8 mouse cellular contexts compared by ENCODE assay signal in the genomic region with DNA sequence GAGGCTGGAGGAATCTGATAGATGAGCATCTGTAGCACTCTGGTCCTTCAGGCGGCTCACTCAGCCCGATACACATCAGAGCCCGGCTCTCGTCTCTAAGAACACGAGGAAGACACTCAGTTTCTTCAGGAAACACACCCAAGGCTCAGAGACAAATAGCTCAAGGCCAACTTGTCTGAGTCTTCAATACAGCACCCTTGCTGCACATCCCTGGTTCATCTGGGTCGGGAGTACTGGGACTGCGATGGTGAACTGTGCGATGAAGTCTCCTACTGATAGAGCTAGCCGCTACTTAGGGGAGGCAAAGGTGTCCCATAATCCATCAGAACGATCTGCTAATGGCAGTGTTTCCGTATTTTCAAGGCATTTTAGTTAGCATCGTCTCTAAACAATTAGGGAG. TPM values are rescaled to one million over a fixed set of nuclear protein-coding genes. Genes with fewer than 3 reads are reported as not detected.
A peak's percentile ranks its signal among the peaks of the same experiment; 100 is the strongest.
DNase-seq lines count a peak whose midpoint lies in the region; ATAC-seq and TF ChIP-seq lines count a peak whose summit lies in the region.

A gene (minus strand): TSS at position 101 of the 400 bp plus-strand sequence.

- peaks cover 4% of the 10 kb centered on the region; the same call in 1 of the 2 replicates for H3K27me3 ChIP-seq in kidney, embryonic 16.5 days (ENCODE audit: insufficient read depth, low read length)
- H3K27me3 ChIP-seq in intestine, embryonic 16.5 days (replicated peaks; ENCODE audit: control insufficient read depth, insufficient read depth, low read length): peaks cover 4% of the 10 kb centered on the region; the same call in 1 of the 2 replicates
- H3K27me3 ChIP-seq in neural tube, embryonic 13.5 days: peaks cover 12% of the 10 kb centered on the region; the same call in 1 of the 2 replicates
- no peaks in the 10 kb centered on the region for H3K27me3 ChIP-seq in thymus, adult 2 months (ENCODE audit: control insufficient read depth, insufficient read depth, low read length)

- no peaks in the 10 kb centered on the region for H3K36me3 ChIP-seq in kidney, embryonic 16.5 days (ENCODE audit: insufficient read depth, low read length)
- no peaks in the 10 kb centered on the region for H3K36me3 ChIP-seq in intestine, embryonic 16.5 days (ENCODE audit: control insufficient read depth, insufficient read depth, low read length)
- no peaks in the 10 kb centered on the region for H3K36me3 ChIP-seq in neural tube, embryonic 13.5 days
- no peaks in the 10 kb centered on the region for H3K36me3 ChIP-seq in thymus, adult 2 months (ENCODE audit: control insufficient read depth, insufficient read depth, low read length)

- no peak for DNase-seq in kidney, postnatal 25 days
- DNase-seq in thymus, adult 2 months: no peak
- DNase-seq in urinary bladder, adult 18-20 months (ENCODE audit: low spot score in 2 of 2): no peak
- DNase-seq in kidney, postnatal 10 days: no peak

- H3K4me2 ChIP-seq in kidney, embryonic 16.5 days (replicated peaks; ENCODE audit: low read depth, low read length): peak within 1 kb of the TSS; percentile 61
- peak within 1 kb of the TSS; percentile 32 for H3K4me2 ChIP-seq in intestine, embryonic 16.5 days (ENCODE audit: low read depth, low read length)
- H3K4me2 ChIP-seq in neural tube, embryonic 13.5 days: peak within 1 kb of the TSS; percentile 61

- TF ChIP-seq CTCF in embryonic fibroblast, embryonic 13.5 days (IDR thresholded peaks at IDR 0.05; ENCODE audit: borderline replicate concordance, insufficient read depth, low read length): no peak
- no peak for TF ChIP-seq CTCF in thymus, adult 2 months (IDR thresholded peaks at IDR 0.05; ENCODE audit: borderline replicate concordance, control insufficient read depth, extremely low read depth, insufficient read depth, low read length, poor library complexity)

- peaks cover 6% of the 10 kb centered on the region; the same call in 1 of the 2 replicates for H3K4me1 ChIP-seq in kidney, embryonic 16.5 days (ENCODE audit: insufficient read depth, low read length)
- H3K4me1 ChIP-seq in embryonic fibroblast, embryonic 13.5 days (ENCODE audit: control insufficient read depth, insufficient read depth, low read length): no peaks in the 10 kb centered on the region
- H3K4me1 ChIP-seq in intestine, embryonic 16.5 days (ENCODE audit: control insufficient read depth, insufficient read depth, low read length): peaks cover 4% of the 10 kb centered on the region; the same call in 1 of the 2 replicates
- 0 out of 2 replicates have a peak, but pooled peaks cover 8% of the 10 kb centered on the region for H3K4me1 ChIP-seq in neural tube, embryonic 13.5 days (replicated peaks)
- H3K4me1 ChIP-seq in thymus, adult 2 months (replicated peaks; ENCODE audit: control insufficient read depth, insufficient read depth, low read length): 0 out of 2 replicates have a peak, but pooled peaks cover 2% of the 10 kb centered on the region

- WGBS in kidney, embryonic 16.5 days: 83% methylated on average over 12 of the region's 12 CpGs
- 80% methylated on average over 12 of the region's 12 CpGs for WGBS in intestine, embryonic 16.5 days
- WGBS in neural tube, embryonic 13.5 days: 88% methylated on average over 12 of the region's 12 CpGs
- 89% methylated on average over 12 of the region's 12 CpGs for WGBS in thymus, adult 2 months

- peak within 1 kb of the TSS; percentile 37 for H3K4me3 ChIP-seq in kidney, embryonic 16.5 days (ENCODE audit: low read length)
- peak within 1 kb of the TSS; percentile 15; the same call in 1 of the 2 replicates for H3K4me3 ChIP-seq in embryonic fibroblast, embryonic 13.5 days (ENCODE audit: insufficient read depth, low read length)
- H3K4me3 ChIP-seq in intestine, embryonic 16.5 days (ENCODE audit: low read length): peak within 1 kb of the TSS; percentile 23; the same call in 1 of the 2 replicates
- H3K4me3 ChIP-seq in neural tube, embryonic 13.5 days: peak within 1 kb of the TSS; percentile 32
- H3K4me3 ChIP-seq in thymus, adult 2 months (ENCODE audit: control insufficient read depth, insufficient read depth, low read length): no peak within 1 kb of the TSS

- no peak within 1 kb of the TSS for H3K27ac ChIP-seq in kidney, embryonic 16.5 days (ENCODE audit: low read length)
- H3K27ac ChIP-seq in embryonic fibroblast, embryonic 13.5 days (ENCODE audit: insufficient read depth, low read length): no peak within 1 kb of the TSS
- H3K27ac ChIP-seq in intestine, embryonic 16.5 days (ENCODE audit: low read length): no peak within 1 kb of the TSS
- H3K27ac ChIP-seq in neural tube, embryonic 13.5 days (replicated peaks): no peak within 1 kb of the TSS
- H3K27ac ChIP-seq in thymus, adult 2 months (ENCODE audit: control insufficient read depth, insufficient read depth, low read length): no peak within 1 kb of the TSS

- TF ChIP-seq POLR2A in embryonic fibroblast, embryonic 13.5 days (IDR thresholded peaks at IDR 0.05; ENCODE audit: low read depth, low read length): no peak
- no peak for TF ChIP-seq POLR2A in thymus, adult 2 months (IDR thresholded peaks at IDR 0.05; ENCODE audit: control insufficient read depth, extremely low read depth, insufficient read depth, low read length, poor library complexity)

- no peak for ATAC-seq in kidney, embryonic 16.5 days (ENCODE audit: low FRiP score, low TSS enrichment)
- no peak for ATAC-seq in intestine, embryonic 16.5 days
- no peak for ATAC-seq in neural tube, embryonic 13.5 days (ENCODE audit: low read depth)

- H3K9ac ChIP-seq in kidney, embryonic 16.5 days (replicated peaks; ENCODE audit: low read length): peak within 1 kb of the TSS; percentile 55
- H3K9ac ChIP-seq in intestine, embryonic 16.5 days (ENCODE audit: low read depth, low read length): 0 out of 2 replicates have a peak within 1 kb of the TSS, but pooled peaks have one; percentile 25
- H3K9ac ChIP-seq in neural tube, embryonic 13.5 days: peak within 1 kb of the TSS; percentile 69

- H3K9me3 ChIP-seq in kidney, embryonic 16.5 days (ENCODE audit: low read length): no peaks in the 10 kb centered on the region
- no peaks in the 10 kb centered on the region for H3K9me3 ChIP-seq in intestine, embryonic 16.5 days (ENCODE audit: control insufficient read depth, low read length)
- H3K9me3 ChIP-seq in neural tube, embryonic 13.5 days: no peaks in the 10 kb centered on the region

RNA-seq across cellular contexts. Expression of the gene that starts here (rescaled TPM):
- polyA plus RNA-seq in kidney, embryonic 16.5 days (2015; fragmentation: Nextera tagmentation; extraction: Ambion mirVana): not detected in 2 replicates
- polyA plus RNA-seq in embryonic fibroblast, embryonic 13.5 days (2011; ENCODE audit: insufficient read length, low read depth, missing spikeins): 0.23 TPM in 1 of 2 replicates, not detected in the other
- polyA plus RNA-seq in intestine, embryonic 16.5 days (2015; fragmentation: Nextera tagmentation; extraction: Ambion mirVana): 0.10 TPM in 2 replicates
- 1.3 and 1.4 TPM in 2 replicates for polyA plus RNA-seq in neural tube, embryonic 13.5 days (2015; fragmentation: Nextera tagmentation; extraction: Ambion mirVana)
- 0.04 TPM in 1 of 2 replicates, not detected in the other for polyA plus RNA-seq in thymus, adult 2 months (2012; rRNA removed)
